Mouse (Mus musculus) ES-CJ7 (cell line): ENCODE measurements at regions not wholly inside any gene's neighbourhood (a gene's known extent, or its start where the extent isn't known, plus 50 kb on each side); places are given as distances from the start of the nearest gene placed in this dataset.

ENCODE experiments used
- DNase-seq: peaks from one replicate; pipeline ENCODE4 v3.0.0; 2011; ENCODE audit warnings: low read depth, low spot score

DNA sequence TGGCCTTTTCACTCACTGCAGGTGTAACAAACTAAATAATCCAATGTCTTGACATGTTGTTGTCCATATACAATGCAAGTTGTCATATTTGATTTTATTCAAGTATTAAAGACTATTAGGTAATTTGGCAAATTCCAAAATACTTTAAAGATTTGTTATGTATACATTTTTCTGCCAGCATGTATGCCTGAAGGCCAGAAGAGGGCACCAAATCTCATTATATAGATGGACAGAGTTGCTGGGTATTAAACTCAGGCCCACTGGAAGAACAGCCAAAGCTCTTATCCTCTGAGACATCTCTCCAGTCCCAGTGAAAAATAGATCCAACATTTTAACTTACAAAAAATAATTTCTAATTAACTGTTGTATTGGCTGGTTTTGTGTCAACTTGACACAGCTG lies 80.5 kb upstream of the Cenpq start:
- DNase-seq, result peak; percentile 19
